Mouse (Mus musculus) layer of hippocampus, postnatal 25 days (tissue): ENCODE data around the gene Draxin. TPM values are rescaled to one million over a fixed set of nuclear protein-coding genes. Genes with fewer than 3 reads are reported as not detected.

ENCODE experiments used
- DNase-seq, 2 experiments: peaks; one replicate each; pipeline ENCODE4 v3.0.0; 2022; ENCODE audit warnings: mixed read lengths in 2 of 2, low spot score in 1 of 2; ENCODE audit errors: extremely low spot score in 1 of 2
- total RNA-seq, 2 experiments: library from RNA; stranded (reverse); gene quantifications; 2 replicates each; pipeline ENCODE4 v1.2.3; 2021

Gene Draxin
- total RNA-seq, 2 experiments from 2014 or later: 2.3 TPM

DNA sequence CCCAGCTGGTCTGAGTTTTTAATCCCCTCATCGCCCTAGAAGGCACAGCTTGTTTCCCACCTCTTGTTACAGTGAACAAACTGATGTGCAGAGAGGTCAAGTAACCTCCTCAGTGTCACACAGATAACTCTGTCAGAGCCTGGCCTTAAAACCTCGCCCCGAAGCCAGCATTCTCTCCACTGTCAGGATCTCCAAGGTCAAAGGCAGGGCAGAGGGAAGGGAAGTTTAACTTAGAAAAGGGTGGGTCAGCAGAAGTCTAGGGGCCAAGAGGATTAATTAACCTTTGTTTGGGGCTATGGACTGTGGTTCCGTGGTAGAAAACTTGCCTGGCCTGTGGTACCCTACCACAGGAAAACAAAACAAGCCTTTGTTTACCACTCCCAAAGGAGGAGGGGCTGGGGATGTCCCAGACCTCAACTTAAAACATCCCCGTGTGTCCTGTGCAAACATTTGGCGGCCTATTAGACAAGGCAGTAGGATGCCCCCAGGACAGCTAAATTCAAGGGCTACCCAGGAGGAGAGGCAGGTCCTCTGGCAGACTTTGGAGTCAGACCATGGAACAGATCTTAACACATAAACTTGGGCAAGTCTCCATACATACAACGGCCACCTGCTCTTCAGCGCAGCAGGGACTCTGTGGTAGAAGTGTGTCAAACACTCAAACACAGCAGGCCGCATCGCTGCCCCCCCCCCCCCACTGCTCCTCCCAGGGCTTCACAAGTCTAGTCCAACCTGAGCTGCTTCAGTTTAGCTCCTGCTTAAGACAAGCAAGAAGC is 45.2 kb downstream of the Draxin start:
- no peak for DNase-seq

DNA sequence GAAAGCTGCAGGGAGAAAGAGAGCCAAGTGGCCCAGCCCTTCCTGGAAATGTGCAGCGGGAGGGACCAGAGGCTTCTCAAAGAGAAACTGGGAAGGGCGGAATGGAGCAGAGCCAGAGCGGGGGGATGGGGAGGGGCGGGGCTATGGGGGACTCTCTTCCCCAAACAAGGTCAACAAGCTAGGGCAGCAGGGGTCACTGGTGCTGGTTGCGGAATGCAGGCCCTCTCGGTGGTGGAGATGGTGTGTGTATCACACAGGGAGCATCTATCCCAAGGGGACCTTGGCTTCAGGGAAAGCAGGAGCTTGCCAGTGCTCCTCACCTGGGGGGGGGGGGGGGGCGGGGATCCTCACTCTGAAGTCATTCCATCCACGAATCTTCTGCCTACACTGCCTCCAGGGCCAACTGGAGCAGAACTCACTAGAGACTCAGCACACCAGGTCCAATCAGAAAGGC is 46.2 kb downstream of the Draxin start:
- DNase-seq: no peak

DNA sequence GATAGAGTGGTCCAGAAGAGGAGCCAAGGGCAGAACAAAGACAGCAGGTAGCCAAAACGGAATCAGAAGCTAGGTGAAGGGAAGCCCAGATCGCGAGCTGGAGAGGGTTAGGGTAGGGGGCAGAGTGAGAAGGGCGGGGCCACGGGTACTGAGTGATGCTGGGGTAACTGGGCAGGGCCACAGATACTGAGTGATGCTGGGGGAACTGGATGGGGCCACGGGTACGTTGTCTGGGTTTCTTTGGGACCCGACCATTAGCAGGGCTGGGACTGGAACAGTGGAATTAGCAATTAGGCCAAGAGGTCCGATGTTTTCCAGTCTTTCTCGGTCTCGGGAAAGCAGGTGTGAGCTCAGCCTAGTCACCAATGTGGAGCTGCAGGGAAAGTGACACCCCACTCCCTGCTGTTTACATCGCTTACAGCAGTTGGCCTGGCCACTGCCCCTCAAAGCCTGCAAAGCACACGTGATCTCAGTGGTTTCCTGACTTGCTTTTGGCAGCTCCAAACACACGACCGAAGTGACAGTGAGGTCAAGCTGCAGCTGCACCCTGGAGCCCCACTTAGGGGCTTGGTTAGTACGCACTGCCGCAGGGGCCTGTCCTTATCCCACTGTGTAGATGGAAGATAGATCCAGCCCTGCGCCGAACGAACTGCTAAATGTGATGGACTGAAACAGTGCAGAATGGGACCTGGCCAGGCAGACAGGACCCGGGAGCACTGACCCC is 47.2 kb downstream of the Draxin start:
- DNase-seq: no peak

DNA sequence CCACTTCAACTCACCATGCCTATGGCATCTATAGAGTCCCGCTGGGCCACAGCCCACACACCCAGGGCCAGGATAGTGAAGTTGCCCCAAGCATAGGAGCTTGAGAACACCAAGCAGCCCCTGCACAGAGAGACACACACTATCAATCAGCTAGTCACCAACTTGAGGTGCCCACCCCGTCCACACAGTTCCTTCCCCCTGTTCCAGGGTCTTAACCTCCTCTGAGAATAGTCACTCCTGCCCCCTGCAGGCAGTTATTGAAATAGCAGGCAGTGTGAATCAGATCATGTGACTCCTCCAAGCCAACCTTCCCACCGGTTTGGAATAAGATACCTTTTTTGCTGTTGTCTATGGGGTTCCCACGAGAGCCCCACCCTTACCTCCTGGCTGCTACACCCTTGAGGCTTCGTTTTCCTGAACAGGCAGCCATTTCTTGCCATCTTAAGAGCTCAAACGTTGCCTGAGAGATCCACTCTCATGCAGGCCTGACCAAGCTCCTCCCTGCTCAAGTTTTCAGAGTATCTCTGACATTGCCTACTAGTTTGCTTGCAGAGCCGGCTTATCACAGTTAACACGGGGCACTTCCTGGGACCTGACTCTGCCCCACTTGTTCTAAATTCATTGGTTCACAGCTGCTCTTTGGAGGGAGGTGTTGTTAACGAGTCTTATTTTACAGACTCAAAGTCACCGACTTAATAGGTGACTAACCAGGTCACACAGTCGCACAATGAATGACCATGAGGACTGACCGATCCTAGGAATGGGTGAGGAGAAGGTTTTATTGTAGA is 48.0 kb downstream of the Draxin start:
- DNase-seq: peak in 1 of 2 experiments; percentile 67

DNA sequence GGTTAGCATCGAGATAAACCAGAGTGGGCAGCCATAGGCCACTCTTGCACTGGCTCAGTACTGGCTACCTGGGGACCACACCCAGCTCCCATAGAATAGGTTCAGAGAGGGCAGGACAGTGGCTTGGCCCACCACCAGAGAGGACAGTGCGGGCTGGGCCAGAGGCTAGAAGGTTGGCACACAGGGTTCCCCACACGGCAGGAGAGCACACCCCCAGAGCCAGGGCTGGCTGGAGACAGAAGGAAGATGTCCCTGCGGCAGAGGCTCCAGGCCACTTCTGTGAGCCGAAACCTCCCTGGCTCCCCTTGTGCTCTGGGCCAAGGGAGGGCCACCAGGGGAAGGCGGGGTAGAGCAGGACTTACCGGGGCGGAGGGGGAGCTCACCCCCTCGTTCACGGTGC is 49.3 kb downstream of the Draxin start:
- DNase-seq: no peak

DNA sequence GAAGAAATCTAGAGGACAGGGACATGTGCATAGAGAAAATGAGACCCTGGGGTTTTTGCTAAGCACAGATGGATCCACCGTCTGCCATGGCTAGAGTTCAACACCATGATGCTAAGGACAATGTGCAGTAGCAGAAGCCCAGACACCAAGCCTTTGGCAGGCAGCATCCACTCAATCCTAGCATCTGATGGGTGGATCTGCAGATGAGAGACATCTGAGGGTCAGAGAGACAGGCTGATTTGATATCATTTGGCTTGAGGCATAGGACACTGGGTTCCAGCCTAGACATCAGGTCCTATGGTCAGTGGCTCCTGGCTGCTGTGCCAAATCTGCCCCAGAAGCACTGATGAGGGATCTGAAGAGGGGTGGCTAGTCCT is 49.9 kb downstream of the Draxin start:
- no peak for DNase-seq

DNA sequence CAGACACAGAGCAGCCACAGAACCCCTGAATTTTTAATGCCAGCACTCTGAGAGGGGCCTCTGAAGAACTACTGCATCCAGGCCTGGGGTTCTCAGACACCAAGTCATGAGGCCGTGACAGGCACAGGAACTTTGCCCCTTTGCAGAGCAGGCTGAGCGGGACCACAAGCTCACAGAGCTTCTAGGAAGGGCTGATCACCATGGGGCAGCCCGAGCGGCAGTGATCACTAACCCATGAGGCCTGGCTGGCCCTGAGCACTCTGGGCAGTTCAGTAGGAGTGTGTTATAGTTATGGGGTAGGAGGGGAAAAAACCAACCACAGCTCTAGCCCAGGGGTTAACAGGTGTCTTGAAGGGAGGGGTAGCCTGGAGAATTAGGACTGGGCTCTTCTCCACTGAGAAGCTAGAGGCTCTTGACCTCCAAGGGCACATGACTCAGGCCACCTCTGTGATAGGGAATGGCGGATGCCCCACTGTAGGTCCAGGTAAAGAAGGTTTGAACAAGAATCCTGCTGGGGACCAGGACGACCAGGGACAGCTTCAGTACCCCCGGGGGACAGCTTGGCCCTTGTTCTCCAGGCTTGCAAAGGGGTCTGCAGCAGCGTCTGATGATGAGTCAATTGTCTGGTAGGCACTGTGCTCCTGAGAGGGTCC is 50.4 kb downstream of the Draxin start:
- DNase-seq: no peak

DNA sequence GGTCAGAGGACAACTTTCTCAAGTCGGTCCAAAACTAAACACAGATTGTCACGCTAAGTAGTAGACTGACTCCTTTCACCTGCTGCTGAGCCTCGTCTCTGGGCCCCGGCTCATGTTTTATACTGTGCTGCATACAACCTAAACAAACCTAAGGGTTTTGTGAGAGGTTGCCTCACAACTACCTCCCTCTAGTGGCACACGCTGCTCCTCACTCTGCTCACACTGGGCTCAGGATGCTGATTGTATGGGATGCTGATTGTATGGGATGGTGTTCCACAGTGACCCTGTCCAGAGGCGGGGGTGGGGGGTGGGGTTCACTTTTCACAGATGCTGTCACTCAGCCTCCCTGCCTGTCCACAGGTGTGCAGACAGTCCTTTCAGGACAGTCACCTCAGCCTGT is 51.3 kb downstream of the Draxin start:
- no peak for DNase-seq

DNA sequence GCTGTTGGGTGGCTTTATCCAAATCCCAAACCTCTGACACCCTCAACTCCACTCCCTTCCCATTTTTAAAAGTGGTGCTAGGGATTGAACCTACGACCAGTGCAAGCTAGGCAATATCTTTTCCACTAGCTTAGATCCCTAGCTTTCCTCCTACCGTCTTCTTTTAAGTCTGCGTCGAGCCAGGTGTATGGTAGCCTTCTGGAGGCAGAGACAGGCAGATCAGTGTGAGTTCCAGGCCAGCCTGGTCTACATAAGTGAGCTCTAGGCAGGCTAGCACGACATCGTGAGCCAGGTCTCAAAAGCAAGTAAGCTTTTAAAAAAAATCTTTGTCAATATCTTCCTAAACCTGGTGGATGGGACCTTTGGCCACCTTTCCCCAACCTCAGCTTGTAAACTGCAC is 54.6 kb downstream of the Draxin start:
- DNase-seq: no peak

DNA sequence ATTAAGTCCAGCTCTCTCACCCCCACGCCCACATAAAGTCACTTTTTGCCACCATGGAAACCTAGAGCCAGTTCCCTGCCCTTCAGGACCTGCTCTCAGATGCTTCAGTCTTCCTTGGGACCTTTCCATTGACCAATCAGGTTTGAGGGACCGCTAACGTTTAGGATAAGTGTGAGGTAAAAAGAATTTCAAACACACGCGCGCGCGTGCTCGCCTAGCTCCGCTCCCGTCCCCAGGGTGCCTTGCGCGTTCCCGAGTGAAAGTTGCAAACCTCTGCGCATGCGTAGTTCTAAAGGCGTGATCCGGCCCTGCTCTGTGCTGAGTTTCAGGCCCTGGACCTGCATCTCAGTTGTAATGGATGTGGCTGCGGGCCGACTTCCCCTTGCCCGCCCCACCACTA is 55.2 kb downstream of the Draxin start:
- peak in 1 of 2 experiments; percentile 62 for DNase-seq

DNA sequence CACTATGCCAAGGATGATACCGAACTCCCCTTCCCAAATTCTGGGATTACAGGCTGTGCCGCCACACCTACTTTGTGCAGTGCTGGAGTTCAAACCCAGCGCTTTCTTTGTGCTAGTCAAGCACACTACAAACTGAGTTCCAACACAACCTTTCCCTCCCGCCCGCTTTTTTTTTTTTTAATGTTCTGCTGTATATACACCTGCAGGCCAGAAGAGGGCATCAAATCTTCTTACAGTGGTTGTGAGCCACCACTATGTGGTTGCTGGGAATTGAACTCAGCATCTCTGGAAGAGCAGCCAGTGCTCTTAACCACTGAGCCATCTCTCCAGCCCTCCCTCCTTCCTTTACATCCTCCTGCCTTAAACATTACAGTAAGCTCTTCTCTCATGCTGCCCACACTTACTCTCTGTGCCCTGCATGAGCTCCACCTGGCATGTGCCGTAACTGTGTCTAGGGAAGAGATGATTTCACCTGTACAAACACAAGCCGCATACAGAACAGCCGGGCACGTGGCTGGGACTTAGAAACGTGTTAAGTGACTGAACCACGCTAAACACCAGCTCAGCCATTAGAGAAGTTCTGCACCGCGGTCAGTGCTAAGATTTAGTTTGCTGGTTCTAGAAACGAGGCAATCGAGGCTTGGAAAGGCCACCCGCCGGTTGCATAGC is 55.8 kb downstream of the Draxin start:
- DNase-seq: no peak

DNA sequence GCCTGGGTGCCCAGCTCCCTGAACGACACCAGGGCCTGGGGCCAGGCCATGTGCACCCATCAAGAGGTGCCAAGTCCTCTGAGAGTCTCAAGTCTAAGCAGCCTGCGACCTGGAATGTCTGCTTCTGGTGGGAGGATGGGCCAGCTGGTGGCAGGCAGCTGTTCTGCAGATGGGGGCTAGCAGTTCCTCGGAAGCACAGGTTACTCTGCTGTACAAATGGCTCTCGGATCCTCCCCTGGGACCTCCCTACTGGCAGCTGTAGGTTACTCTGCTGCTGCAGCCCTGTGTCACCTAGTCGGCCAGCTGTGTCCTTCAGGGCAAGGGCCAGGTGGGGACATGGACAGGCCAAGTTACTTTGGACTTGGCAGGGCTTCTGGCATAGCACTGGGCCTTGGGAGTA is 59.0 kb downstream of the Draxin start:
- DNase-seq: no peak

DNA sequence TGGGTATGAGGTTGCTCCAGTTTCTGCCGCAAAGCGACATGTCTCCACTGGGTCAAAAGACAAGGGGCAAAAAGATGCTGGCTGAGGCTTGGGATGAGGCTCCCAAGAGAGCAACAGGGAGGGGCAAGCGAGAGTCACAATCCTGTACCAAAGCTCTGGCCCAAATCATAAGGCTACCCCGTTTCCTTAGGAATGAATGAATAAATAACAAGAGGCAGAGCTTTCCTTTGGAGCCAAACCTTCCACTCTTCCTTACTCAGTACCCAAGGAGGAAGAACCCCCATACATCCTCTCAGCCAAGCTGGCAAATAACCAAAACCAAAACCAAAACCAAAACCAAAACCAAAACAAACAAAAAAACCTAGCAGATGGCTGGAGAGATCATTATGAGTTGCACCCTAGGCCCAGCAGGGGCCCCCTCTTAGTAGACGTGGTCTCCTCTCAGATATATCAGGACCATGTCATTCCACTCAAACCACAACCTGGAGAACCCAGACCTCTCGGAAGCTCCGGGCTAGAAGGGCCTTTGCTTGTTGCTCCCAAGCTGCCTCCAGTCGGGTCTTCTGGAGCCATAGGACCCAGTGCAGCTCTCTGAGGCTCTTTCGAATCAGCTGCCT is 60.8 kb downstream of the Draxin start:
- DNase-seq: no peak

DNA sequence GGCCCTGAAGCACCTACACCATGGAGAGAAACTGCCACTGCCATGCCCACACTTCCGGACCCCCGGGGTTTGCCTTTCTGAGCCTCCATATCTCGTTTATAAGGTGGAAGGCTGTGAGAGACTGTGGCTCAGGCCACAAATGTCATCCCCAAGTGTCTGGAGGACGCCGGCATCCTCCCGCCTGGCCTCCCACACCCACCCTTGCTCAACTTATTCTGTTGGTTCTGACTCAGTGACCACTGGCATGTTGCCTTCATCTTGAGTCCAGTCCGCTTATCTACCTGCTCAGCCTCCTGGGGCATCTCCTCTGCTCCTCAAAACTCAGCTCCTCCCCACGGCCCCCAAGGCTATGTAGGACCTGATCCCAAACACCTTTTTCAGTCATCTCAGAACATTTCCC is 63.2 kb downstream of the Draxin start:
- DNase-seq: no peak

DNA sequence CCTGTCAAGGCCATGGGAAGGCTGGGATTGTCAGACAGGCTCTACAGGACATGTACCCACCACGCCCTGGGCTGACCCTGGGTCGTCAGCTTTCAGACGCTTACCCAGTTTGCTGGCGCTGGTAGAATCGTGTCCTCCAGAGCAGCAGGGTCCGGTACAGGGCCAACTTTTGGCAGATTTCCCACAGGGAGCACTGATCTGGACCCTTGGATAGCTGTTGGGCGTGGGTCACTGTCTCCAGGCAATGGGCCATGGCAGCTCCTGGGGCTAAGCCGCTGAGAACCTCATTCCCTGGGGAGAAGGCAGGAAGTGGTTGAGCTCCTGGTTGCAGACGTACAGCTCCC is 64.1 kb downstream of the Draxin start:
- DNase-seq: no peak

DNA sequence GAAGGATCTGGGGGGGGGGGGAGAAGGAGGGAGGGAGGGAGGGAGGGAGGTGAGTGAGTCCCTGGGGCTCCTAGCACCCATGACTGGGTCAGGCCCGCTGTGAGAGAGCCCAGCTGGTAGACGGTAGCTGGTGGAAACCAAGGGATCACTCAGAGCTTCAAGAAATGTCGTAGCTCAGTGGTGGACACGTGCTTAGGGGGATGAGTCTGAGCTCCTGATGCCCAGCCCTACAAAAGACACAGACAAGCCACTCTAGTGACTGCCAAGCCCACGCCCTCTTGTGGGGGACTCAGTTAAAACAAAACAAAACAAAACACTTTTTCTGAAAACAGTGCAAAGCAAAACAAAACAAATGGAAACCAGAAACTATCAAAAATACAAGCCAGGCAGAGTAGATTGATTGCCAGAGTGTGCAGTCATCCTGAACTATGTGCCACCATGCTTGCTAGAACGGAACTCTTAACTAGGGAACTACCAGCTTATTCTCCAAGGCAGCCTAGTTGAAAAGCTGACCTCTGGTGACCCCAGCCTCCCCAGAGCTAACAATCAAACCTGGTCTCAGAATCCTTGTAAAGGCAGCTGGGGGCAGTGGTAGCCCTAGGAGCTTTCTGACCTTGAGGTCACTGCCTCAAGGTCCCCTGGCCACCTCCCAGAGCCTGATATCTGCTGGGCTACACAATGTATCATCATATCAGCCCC is 64.6 kb downstream of the Draxin start:
- no peak for DNase-seq

DNA sequence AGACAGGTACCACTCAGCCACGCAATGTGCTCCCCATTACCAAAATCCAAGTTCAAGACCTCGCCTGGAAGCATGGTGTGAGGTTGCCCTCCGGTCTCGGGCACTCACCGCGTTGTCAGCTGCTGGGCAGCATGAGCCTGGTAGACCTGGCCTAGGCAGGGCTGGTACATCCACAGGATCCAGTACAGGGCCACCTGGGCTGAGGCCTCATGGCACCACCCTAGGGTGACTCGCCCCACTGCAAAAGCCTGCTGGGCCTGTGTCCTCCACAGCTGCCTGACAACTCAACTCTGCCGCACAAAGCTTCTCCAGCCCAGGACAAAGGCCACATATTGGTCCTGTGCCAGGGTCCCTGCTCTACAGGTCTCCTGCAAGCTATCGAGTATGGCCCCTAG is 69.4 kb downstream of the Draxin start:
- no peak for DNase-seq

DNA sequence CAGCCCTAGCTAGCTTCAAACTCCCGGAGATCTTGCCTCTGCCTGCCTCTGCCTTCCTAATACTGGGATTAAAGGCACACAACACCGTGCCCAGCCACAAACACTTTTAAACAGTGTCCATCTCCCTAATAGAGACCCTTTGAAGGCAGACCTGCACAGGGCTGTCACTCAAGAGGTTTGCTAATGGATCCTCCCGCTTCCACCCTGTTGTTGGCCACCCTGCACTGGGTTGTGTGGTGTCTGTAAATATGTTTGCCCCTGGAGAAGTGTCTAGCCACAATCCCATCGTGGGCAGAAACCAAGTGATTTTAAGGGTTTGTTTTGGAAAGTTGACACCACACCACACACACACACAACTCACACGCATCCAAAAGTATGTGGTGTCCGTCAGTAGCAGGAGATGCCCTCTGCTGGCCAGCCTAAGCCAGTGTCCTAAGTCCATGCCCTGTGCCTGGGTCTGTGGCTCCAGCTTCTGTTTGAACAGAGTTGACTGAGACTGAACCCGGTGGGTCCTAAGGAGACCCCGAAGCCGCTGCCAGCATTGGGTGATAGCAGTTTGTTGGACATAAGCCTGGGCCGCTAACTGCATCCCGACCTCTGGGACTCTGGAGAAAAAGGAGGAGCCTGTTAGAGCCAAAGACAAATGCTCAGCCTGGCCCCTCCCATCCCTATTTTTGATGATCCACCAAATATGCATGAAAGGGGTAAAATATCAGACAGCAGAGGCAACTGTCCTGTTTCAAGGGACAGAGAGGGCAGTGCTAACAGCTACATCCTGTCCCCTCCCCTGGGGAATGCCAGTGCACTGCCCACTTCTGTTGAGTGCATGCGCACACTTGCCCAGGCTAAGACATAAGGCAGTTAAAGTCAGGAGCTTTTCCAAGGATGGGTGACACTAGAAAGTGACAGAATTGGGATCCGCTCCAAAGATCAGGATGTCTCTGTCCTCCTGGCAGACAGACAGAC is 70.1 kb downstream of the Draxin start:
- DNase-seq: no peak
